Mouse (Mus musculus) adipocyte (in vitro differentiated cells): Measurements from ENCODE around the gene Mob2.
A peak's percentile ranks its signal among the peaks of the same experiment; 100 is the strongest.

Experiments
- DNase-seq: peaks from one replicate; pipeline ENCODE4 v3.0.0-alpha.2; 2016; ENCODE audit warnings: low spot score

Gene Mob2

DNA sequence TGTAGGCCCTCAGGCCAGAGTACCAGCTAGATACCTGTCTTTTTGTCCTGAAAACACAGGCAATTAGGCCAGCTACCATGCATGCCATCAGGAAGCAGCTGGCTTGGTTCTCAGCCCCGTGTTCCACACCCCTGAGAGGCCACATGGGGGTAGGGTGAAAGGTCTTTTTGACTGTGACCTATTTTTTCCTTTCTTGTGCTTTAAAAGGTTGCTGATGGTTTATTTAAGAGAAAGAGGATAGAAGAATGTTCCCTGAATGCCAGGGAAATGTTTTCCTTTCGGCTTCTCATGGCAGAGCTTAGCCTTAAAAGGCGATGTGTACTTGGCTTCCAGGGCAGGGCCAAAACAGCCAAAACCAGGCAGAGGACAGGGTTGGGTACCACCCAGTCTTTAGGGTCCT is 40.0 kb downstream of the Mob2 start:
- no peak for DNase-seq

DNA sequence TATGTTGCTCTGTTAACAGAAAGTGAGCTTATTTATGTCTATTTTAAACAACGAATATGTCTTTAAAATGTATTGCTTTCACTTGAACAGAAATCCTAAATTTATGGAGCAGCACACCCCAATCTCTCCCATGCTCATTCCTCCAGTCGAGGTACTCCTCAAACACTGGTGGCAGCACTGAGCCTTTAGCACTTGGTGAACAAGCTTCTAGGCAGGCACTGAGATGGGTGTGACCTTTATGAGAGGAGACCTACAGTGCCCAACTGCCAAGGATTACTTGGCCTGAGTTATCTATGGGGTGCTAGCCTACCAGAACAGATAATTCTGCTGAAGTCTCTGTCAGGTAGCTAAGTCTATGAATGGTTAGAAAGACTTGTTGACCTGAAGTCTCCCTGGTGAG is 41.2 kb downstream of the Mob2 start:
- peak; percentile 22 for DNase-seq

DNA sequence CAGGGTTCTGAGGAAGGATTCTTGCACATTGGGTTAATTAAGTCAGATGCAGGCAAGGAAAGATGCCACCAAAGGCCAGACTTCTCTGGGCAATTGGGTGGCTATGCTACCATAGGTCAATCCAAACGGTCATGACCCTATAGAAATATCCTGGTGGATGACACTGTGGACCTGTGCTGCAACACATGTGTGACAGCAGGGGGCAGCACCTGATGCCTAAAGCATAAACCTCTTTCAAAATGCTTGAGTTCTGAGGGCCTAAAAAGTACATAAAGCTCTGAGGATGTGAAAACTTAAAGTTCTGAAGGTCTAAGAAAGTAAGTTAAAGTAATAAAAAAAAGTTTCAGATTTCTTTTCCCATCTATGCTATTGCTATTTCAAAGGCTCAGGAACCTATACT is 44.3 kb downstream of the Mob2 start:
- peak; percentile 35 for DNase-seq

DNA sequence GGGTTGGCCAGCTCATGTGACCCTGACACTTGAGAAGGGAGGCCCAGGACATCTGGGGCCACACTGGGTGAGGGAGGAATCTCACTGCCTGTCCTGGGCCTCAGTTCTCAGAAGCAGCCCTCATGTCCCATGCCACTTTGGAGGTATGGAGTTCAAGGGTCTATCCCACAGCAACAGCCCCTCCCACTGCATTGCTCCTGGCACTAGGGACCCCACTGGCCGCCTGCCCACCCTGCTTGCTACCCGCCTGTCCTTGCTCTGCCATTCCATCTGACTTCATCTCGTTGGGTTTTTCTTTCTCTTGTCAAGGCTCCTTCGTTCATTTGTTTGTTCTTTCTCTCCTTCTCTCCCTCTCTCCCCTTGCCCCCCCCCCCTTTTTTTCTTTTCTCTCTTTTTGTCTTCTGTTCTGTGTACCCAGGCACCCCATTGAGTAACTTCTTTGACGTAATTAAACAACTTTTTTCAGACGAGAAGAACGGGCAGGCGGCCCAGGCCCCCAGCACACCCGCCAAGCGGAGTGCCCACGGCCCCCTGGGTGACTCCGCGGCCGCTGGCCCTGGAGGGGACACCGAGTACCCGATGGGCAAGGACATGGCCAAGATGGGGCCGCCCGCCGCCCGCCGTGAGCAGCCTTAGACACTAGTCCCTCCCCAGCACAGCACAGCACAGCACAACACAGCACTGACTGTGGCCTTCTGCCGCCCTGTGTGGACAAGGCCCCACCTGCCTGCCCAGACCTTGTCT is 59.1 kb downstream of the Mob2 start:
- no peak for DNase-seq

DNA sequence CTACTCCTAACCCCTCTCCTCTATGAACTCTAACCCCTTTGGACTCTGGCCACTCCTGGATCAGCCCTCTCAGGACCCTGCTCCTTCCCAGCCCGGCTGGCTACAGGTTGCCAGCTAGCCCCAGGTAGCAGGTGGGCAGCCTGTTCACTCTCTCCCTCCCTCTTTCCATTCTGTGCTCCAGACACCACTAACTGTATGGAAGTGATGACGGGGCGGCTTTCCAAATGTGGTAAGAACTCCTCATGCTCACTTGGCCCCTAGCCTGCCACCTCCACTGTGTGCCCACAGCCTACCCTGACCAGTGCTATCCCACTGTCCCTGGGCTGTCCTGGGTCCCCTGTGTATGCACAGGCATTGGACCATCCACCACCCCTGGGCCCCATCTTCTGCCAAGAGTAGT is 60.2 kb downstream of the Mob2 start:
- peak; percentile 13 for DNase-seq

DNA sequence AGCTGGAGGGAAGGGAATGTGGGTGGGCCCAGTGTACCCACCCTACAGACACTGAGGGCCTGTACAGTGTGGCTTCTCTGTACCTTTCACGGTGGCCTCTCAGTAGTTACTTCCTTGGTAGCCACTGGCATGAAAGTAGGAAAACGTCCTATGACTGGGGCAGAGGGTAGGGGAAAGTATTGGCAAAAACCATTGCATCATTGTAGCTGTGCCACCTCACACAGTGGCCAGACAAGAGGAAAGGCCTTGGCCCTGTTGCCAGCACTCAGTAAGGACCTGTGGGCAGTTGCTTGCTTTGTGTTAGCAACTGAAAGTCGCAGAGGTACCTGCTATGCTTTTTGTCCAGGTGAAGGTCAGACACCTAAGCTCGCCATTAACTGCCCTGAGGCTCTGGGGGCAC is 66.7 kb downstream of the Mob2 start:
- DNase-seq = peak; percentile 80

DNA sequence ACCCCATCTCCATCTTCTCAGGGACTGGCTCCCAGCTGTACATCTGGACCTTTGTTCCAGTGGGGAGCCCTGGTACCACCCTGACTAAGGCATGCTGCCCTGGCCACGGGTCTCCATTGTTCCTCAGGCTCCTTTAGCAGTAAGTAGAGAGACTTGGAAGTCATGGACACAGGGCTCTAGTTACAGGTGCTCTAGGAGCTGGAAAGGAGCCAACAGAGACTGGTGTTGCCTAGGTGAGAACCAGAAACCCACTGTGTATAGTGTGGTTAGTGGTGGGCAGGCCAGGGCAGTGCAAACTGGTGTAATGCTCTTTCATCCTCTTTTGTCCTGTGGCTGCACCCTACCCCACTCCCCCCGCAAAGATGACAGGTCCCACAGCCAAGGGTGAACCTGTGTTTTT is 69.7 kb downstream of the Mob2 start:
- no peak for DNase-seq

DNA sequence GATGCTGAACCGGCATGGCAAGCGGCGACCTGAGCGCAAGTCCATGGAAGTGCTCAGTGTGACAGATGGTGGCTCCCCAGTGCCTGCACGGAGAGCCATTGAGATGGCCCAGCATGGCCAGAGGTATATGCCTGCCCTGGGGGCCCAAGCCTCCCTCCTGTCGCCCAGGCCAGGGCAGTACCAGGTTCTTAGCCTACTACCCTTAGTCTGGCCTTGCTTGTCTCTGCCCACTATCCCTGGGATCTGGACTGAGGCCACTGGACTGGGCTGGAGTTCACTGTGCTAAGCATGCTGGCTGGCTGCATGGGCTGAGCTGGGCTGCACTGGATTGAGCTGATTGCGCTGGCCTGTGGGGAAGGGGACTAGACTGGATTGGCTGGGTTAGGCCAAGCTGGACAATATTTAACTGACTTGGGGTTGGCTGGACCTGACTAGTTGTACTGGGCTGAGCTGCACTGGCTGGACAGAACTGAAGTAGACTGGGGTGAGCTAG is 72.5 kb downstream of the Mob2 start:
- peak; percentile 83 for DNase-seq

DNA sequence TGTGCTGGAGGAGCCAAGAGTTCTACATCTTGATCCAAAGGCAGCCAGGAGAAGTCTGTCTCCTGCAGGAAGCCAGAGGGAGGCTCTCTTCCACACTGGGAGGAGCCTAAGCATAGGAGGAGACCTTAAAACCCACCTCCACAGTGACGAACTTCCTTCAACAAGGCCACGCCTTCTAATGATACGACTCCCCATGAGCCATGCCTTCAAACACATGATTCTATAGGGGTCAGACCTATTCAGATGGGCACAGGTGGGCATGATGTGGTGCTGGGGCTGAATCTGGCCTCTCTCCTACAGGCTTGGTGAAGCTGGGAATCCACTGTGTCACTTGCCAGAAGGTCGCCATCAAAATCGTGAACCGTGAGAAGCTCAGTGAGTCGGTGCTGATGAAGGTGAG is 79.6 kb downstream of the Mob2 start:
- no peak for DNase-seq

DNA sequence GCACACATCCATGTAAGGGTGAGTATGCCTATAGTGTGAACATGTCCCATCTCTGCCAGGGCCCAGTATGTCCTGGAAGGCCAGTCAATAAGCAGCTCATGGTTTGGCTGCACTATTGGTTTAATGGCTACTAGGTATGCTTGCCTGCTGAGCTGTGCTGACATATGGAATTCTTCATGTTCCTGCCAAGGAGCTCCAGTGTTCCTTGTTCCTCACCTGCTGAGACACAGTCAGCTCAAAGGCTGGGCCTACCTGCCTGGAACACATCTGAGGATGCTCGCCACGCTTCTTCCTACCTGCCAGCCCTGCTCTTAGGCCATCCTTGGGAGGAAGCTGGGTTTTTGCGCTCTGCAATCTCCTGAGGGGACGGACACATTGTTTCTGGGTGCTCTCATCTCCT is 81.6 kb downstream of the Mob2 start:
- DNase-seq = no peak

DNA sequence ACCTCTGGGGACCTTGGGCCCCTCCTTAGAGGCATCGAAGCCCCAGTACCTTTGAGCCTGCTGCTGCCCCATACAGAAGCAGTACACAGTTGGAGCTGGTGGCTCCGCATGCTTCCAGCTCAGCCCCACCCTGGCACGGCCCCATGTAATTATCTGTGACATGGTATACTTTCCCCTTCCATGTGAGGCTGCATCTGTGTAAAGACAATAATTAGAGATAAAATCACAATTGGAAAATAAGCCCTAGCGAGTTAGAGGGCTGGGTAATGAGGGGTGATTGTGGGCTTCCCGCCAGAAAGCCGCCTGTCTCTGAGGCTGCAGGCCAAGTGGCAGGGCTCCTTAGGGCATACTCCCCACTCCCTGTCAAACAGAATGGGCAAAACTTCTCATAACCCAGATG is 82.9 kb downstream of the Mob2 start:
- DNase-seq = no peak

DNA sequence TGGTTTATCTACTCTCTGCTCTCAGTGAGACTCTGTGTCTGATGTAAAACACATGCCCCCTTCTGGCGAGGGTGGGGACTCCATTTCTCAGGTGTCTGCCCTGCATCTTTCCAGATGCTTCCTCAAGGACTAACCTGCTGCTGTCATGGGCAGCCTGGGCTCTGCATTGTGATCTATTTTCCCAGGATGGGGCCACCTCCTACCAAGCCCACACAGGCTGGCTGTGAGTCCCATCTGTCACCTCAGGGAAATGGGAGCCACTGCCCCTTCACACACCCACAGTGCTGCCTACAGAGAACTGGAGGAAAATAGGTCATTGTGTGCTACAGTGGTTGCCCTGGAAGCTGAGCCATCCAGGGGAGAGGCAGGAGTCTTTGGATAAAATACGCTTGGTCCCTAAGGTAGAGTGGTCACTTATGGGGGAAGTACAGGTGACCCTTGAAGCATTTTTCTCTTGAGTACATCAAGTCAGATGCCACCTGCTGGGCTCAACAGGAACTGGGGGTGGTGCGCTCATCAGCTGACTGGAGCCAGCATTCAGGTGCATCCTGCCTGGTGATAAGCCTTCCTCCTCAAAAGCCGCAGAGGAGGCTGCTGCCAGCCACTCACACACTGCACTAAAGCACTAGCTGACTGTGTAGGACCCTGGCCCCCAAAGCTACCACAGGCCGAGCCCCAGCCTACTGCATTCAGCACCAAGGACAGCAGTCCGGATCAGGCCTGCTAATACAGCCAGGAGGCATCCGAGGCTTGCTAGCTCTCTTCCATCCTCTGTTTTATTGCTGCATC is 87.8 kb downstream of the Mob2 start:
- peak; percentile 43 for DNase-seq

DNA sequence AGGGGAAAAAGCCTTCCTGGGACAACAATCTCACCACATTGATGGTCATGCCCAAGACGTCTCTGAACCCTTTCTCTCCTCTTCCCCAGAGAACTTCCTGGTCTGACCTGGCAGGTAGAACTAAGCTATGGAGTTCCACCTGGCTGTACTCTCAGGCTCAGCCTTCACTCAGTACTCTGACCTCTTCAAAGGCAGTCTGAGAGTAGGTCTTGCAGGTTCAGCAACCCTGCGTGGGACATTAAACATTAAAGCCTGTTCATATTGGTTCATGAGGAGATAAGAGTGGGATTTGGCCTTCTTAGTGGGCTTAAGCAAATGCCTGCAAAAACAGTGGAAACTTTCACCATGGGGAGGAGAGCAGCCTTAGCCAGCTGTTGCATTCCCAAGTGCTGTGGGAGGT is 94.6 kb downstream of the Mob2 start:
- DNase-seq = no peak

DNA sequence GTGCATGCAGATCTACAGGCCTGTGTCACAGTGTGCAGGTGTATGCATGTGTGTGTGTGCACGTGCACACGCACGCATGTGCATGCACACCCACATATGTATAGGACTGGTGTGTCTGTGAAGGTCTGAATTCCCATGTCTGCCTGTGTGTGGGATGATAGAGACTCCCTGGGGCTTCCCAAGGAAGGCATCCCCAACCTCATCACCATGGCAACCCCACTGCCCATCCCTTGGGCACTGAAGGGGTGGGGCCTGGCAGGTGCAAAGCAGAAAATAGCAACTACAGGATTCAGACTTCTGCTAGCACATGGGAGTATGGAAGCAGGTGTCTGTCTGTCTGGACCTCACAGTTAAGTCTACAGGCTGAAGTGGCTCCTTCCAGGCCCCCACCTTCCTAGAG is 98.3 kb downstream of the Mob2 start:
- DNase-seq = no peak

DNA sequence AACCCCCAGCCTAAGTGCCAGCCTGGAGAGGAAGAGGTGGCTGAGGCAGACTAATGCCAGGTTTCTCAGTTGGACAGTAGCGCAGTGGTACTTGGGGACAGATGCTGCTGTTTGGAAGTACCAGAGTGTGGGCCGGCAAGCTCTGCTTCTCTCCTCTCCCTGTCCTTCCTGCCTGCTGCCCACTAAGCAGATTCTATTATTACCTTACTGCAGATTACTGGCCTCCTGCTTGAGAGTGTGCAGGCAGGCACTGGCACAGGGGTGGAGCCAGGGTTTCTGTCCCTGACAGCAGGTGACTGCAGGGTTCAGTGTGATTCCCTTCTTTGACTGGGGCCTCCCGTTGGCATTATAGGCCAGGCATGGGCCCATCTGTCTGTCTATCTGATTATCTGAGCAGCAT is 99.4 kb downstream of the Mob2 start:
- DNase-seq = no peak

DNA sequence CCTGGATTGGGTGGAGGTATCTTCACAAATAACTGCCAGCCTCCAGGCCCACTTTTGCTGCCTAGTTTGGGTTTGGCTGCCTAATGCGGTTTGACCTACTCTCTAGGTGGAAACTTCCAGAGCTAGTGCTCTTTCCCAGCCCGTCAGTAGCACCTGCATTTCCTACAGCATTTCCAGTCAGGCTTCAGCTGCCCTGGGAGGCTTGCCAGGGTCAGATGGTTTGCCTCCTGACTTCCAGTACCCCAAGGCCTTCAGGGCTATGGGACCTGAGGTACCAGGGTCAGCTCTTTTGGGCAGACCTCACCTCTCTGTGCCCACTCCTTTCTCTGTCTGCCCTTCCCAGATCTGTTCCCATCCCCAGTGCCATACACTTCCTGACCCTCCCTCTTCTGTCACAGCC is 99.9 kb downstream of the Mob2 start:
- DNase-seq = no peak

DNA sequence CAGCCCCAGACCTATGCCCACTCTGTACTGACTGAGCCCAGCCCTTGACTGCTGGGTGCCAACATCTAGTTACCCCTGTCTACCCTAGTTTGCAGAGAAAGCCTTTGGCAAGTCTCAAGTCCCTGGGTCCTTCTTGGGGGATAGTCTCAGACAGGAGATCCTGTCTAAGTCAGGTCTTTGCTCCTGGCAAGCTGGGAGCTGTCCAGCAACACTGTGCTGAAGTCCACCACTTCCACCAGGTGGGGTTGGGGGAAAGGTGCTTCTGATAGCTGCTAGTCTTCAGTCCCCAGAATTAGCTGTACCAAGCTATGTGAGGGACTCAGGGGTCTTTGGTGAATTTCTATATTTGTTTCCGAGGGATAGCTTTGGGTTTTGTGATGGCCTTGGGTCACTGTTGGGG is 101.7 kb downstream of the Mob2 start:
- no peak for DNase-seq
